Comparison of ENCODE assay signal across 8 mouse cellular contexts in the genomic region with DNA sequence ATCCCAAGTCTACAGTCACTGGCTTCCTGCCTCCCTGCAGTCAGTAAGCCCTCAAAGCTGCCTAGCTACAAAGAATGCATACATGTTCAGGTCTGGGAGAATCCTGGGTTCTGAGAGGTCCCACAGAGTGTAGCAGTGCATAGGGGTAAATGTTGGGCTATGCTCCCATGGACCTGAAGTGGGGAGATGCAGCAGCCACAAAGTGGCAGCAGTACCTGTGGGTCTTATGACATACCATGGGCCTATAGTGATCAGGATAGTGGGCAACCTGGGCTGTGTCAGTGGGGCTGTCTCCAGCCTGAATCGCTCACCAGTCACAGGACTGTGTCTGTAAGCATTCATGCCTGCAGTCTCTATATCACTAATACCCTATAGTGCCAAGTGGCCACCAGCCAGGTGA. TPM values are rescaled to one million over a fixed set of nuclear protein-coding genes. Genes with fewer than 3 reads are reported as not detected.
A peak's percentile ranks its signal among the peaks of the same experiment; 100 is the strongest.
DNase-seq lines count a peak whose midpoint lies in the region; ATAC-seq and TF ChIP-seq lines count a peak whose summit lies in the region.

A gene (plus strand): TSS at position 301 of the 400 bp plus-strand sequence.

- no peak within 1 kb of the TSS for H3K4me2 ChIP-seq in forebrain, postnatal 0 days (ENCODE audit: low read depth)
- no peak within 1 kb of the TSS for H3K4me2 ChIP-seq in hindbrain, embryonic 14.5 days (replicated peaks)
- no peak within 1 kb of the TSS for H3K4me2 ChIP-seq in liver, embryonic 16.5 days (ENCODE audit: low read depth, low read length)

- DNase-seq in cerebellum, adult 2 months: no peak
- DNase-seq in cerebellum, adult 11-12 months: no peak
- DNase-seq in ES-E14 (ENCODE audit: low read depth, low spot score): no peak
- DNase-seq in forebrain, postnatal 0 days: no peak
- DNase-seq in hindbrain, embryonic 14.5 days (ENCODE audit: low spot score): no peak
- no peak for DNase-seq in right cerebral cortex, postnatal 36 days (ENCODE audit: low spot score in 2 of 2)

- H3K4me3 ChIP-seq in cerebellum, adult 2 months (replicated peaks; ENCODE audit: insufficient read depth, low read depth, low read length): no peak within 1 kb of the TSS
- no peak within 1 kb of the TSS for H3K4me3 ChIP-seq in ES-E14 (ENCODE audit: insufficient read depth in 1 of 2, low read depth in 1 of 2, low read length in 2 of 2, poor library complexity in 1 of 2, severe bottlenecking in 1 of 2)
- H3K4me3 ChIP-seq in forebrain, postnatal 0 days (ENCODE audit: low read depth, low read length): no peak within 1 kb of the TSS
- no peak within 1 kb of the TSS for H3K4me3 ChIP-seq in hindbrain, embryonic 14.5 days (replicated peaks; ENCODE audit: low read length)
- H3K4me3 ChIP-seq in liver, embryonic 16.5 days (ENCODE audit: low read depth, low read length): no peak within 1 kb of the TSS

- no peak for TF ChIP-seq CTCF in cerebellum, adult 2 months (IDR thresholded peaks at IDR 0.05; ENCODE audit: borderline replicate concordance, insufficient read depth, low read depth, low read length)
- TF ChIP-seq CTCF in forebrain, postnatal 0 days (IDR thresholded peaks at IDR 0.05; ENCODE audit: low read depth): no peak

- H3K36me3 ChIP-seq in ES-E14 (ENCODE audit: control insufficient read depth, insufficient read depth, low read length, poor library complexity, severe bottlenecking): no peaks in the 10 kb centered on the region
- H3K36me3 ChIP-seq in forebrain, postnatal 0 days (ENCODE audit: insufficient read depth): no peaks in the 10 kb centered on the region
- H3K36me3 ChIP-seq in hindbrain, embryonic 14.5 days (replicated peaks; ENCODE audit: control insufficient read depth, insufficient read depth): no peaks in the 10 kb centered on the region
- H3K36me3 ChIP-seq in liver, embryonic 16.5 days (ENCODE audit: control insufficient read depth, insufficient read depth): no peaks in the 10 kb centered on the region

- TF ChIP-seq POLR2A in cerebellum, adult 2 months (IDR thresholded peaks at IDR 0.05; ENCODE audit: borderline replicate concordance, insufficient read depth, low read length): no peak

- H3K9ac ChIP-seq in ES-E14 (ENCODE audit: insufficient read depth, low read depth, low read length, poor library complexity, severe bottlenecking): no peak within 1 kb of the TSS
- no peak within 1 kb of the TSS for H3K9ac ChIP-seq in forebrain, postnatal 0 days
- H3K9ac ChIP-seq in hindbrain, embryonic 14.5 days: no peak within 1 kb of the TSS
- no peak within 1 kb of the TSS for H3K9ac ChIP-seq in liver, embryonic 16.5 days (ENCODE audit: low read depth, low read length)

- no peaks in the 10 kb centered on the region for H3K4me1 ChIP-seq in cerebellum, adult 2 months (ENCODE audit: control insufficient read depth, insufficient read depth, low read length)
- peaks cover 2 to 28% of the 10 kb centered on the region in 2 experiments; a peak in 3 of 4 replicates for H3K4me1 ChIP-seq in ES-E14 (ENCODE audit: control insufficient read depth in 2 of 2, insufficient read depth in 2 of 2, low read length in 2 of 2, poor library complexity in 1 of 2)
- no peaks in the 10 kb centered on the region for H3K4me1 ChIP-seq in forebrain, postnatal 0 days (ENCODE audit: insufficient read depth)
- H3K4me1 ChIP-seq in hindbrain, embryonic 14.5 days (replicated peaks; ENCODE audit: control insufficient read depth, insufficient read depth, low read length): no peaks in the 10 kb centered on the region
- peaks cover 23% of the 10 kb centered on the region for H3K4me1 ChIP-seq in liver, embryonic 16.5 days (ENCODE audit: control insufficient read depth, low read depth, low read length)

- no peak within 1 kb of the TSS for H3K27ac ChIP-seq in cerebellum, adult 2 months (ENCODE audit: insufficient read depth, low read length)
- no peak within 1 kb of the TSS for H3K27ac ChIP-seq in ES-E14 (ENCODE audit: insufficient read depth, low read depth, low read length, poor library complexity, severe bottlenecking)
- no peak within 1 kb of the TSS for H3K27ac ChIP-seq in forebrain, postnatal 0 days (ENCODE audit: low read depth, low read length)
- 0 out of 2 replicates have a peak within 1 kb of the TSS, but pooled peaks have one; percentile 26 for H3K27ac ChIP-seq in hindbrain, embryonic 14.5 days
- H3K27ac ChIP-seq in liver, embryonic 16.5 days (ENCODE audit: low read length): no peak within 1 kb of the TSS

- 79% methylated on average over 1 of the region's 1 CpGs for WGBS in cerebellum, adult 2 months
- 83% methylated on average over 1 of the region's 1 CpGs for WGBS in forebrain, postnatal 0 days
- WGBS in hindbrain, embryonic 14.5 days: 100% methylated on average over 1 of the region's 1 CpGs
- WGBS in liver, embryonic 16.5 days (ENCODE audit: insufficient replicate concordance): 68% methylated on average over 1 of the region's 1 CpGs

- ATAC-seq in forebrain, postnatal 0 days: no peak
- no peak for ATAC-seq in hindbrain, embryonic 14.5 days (ENCODE audit: low FRiP score)
- ATAC-seq in liver, embryonic 16.5 days (ENCODE audit: low read depth): no peak
- ATAC-seq in activated CD4-positive, CD25-positive, alpha-beta regulatory T cell, adult 4 months: no peak

- in situ Hi-C loops in ES-E14 (cut with MboI; ENCODE audit: low sequenced_read_pairs in 2 of 2, unreplicated experiment in 2 of 2): no loop called here

- H3K9me3 ChIP-seq in ES-E14 (ENCODE audit: control insufficient read depth, insufficient read depth, low read depth, low read length): no peaks in the 10 kb centered on the region
- no peaks in the 10 kb centered on the region for H3K9me3 ChIP-seq in forebrain, postnatal 0 days (ENCODE audit: low read length)
- H3K9me3 ChIP-seq in hindbrain, embryonic 14.5 days (ENCODE audit: control insufficient read depth, low read length): no peaks in the 10 kb centered on the region
- no peaks in the 10 kb centered on the region for H3K9me3 ChIP-seq in liver, embryonic 16.5 days (replicated peaks; ENCODE audit: control insufficient read depth, low read length)

- no peaks in the 10 kb centered on the region for H3K27me3 ChIP-seq in cerebellum, adult 2 months (ENCODE audit: control insufficient read depth, insufficient read depth, low read length)
- H3K27me3 ChIP-seq in forebrain, postnatal 0 days (ENCODE audit: insufficient read depth, low read length): no peaks in the 10 kb centered on the region
- no peaks in the 10 kb centered on the region for H3K27me3 ChIP-seq in hindbrain, embryonic 14.5 days (ENCODE audit: control insufficient read depth, insufficient read depth, low read length)
- no peaks in the 10 kb centered on the region for H3K27me3 ChIP-seq in liver, embryonic 16.5 days (ENCODE audit: control insufficient read depth, insufficient read depth, low read depth, low read length)

TF ChIP-seq in ES-E14, 5 proteins besides CTCF, POLR2A, EP300 and RAD21:
- no peak for TF ChIP-seq ZNF384 (IDR thresholded peaks at IDR 0.05; ENCODE audit: low read depth, low read length)
- TF ChIP-seq ZC3H11A (IDR thresholded peaks at IDR 0.05; ENCODE audit: borderline replicate concordance, low read depth, low read length): no peak
- no peak for TF ChIP-seq HCFC1 (IDR thresholded peaks at IDR 0.05; ENCODE audit: borderline replicate concordance, insufficient read depth, low read length)
- TF ChIP-seq CHD2 (IDR thresholded peaks at IDR 0.05; ENCODE audit: low read depth, low read length): no peak
- TF ChIP-seq MAFK (IDR thresholded peaks at IDR 0.05; ENCODE audit: insufficient read depth, low read depth, low read length): no peak

RNA-seq across cellular contexts. Expression of the gene that starts here (rescaled TPM):
- 87.1 and 93.0 TPM in 2 replicates for polyA plus RNA-seq in cerebellum, adult 2 months (2012; rRNA removed)
- 104 and 156 TPM in 2 replicates for total RNA-seq in ES-E14 (2012; rRNA removed)
- 63.9 and 64.6 TPM in 2 replicates for total RNA-seq in forebrain, postnatal 0 days (2014; rRNA removed)
- polyA plus RNA-seq in forebrain, postnatal 0 days (2015; fragmentation: Nextera tagmentation; extraction: Ambion mirVana): 52.8 and 67.3 TPM in 2 replicates
- 62.2 and 69.2 TPM in 2 replicates for polyA plus RNA-seq in hindbrain, embryonic 14.5 days (2014; fragmentation: Nextera tagmentation; extraction: Ambion mirVana)
- 50.9 and 54.3 TPM in 2 replicates for polyA plus RNA-seq in liver, embryonic 16.5 days (2015; fragmentation: Nextera tagmentation; extraction: Ambion mirVana)
- 1 to 10 TPM in 1 of 2 experiments, under 1 TPM in 1; 0.95 to 1.3 TPM for polyA plus RNA-seq in activated CD4-positive, CD25-positive, alpha-beta regulatory T cell, adult 4 months (2017; shearing (Covaris generic))

Comparison
In these comparisons a context has a peak if more than half of its experiments do, and no peak if none do; other contexts are left out.
1. RNA of the gene that starts here (polyA plus RNA-seq): 87.1 to 93.0 TPM in cerebellum, adult 2 months, 62.2 to 69.2 TPM in hindbrain, embryonic 14.5 days, 50.9 to 54.3 TPM in liver, embryonic 16.5 days and 52.8 to 67.3 TPM in forebrain, postnatal 0 days; 0.95 to 1.3 TPM in activated CD4-positive, CD25-positive, alpha-beta regulatory T cell, adult 4 months; every median in the first group is over 10 times any median in the second.